Mouse (Mus musculus) heart, embryonic 10.5 days (tissue): ENCODE measurements at regions not wholly inside any gene's neighbourhood (a gene's known extent, or its start where the extent isn't known, plus 50 kb on each side); places are given as distances from the start of the nearest gene placed in this dataset.

Experiments
- DNase-seq: peaks from one replicate; pipeline ENCODE4 v3.0.0-alpha.2; 2017; ENCODE audit warnings: low spot score
- H3K27ac ChIP-seq: fragments of 300-500 bp; sonication (generic); 2 replicates; pipeline ENCODE4 v1.5.1; 2016; ENCODE audit warnings: mild to moderate bottlenecking
- H3K27me3 ChIP-seq: fragments of 300-500 bp; sonication (generic); 2 replicates; pipeline ENCODE4 v1.6.1; 2016; ENCODE audit warnings: mild to moderate bottlenecking; ENCODE audit not compliant: poor library complexity, insufficient read depth, severe bottlenecking
- H3K36me3 ChIP-seq: fragments of 300-500 bp; sonication (generic); 2 replicates; pipeline ENCODE4 v1.6.1; 2016; ENCODE audit warnings: mild to moderate bottlenecking, moderate library complexity
- H3K4me1 ChIP-seq: fragments of 300-500 bp; sonication (generic); 2 replicates; pipeline ENCODE4 v1.6.1; 2016; ENCODE audit warnings: mild to moderate bottlenecking
- H3K4me3 ChIP-seq: fragments of 300-500 bp; sonication (generic); 2 replicates; pipeline ENCODE4 v1.5.1; 2016; ENCODE audit warnings: mild to moderate bottlenecking, moderate library complexity
- H3K9me3 ChIP-seq: fragments of 300-500 bp; sonication (generic); 2 replicates; pipeline ENCODE4 v1.6.1; 2016; ENCODE audit warnings: mild to moderate bottlenecking, moderate library complexity
- WGBS: fragments of 180-500 bp; shearing (Covaris S2); methylation state at CpG from one replicate; pipeline ENCODE4 v1.1.7; 2016; 5-methylcytosine and 5-hydroxymethylcytosine counted together

DNA sequence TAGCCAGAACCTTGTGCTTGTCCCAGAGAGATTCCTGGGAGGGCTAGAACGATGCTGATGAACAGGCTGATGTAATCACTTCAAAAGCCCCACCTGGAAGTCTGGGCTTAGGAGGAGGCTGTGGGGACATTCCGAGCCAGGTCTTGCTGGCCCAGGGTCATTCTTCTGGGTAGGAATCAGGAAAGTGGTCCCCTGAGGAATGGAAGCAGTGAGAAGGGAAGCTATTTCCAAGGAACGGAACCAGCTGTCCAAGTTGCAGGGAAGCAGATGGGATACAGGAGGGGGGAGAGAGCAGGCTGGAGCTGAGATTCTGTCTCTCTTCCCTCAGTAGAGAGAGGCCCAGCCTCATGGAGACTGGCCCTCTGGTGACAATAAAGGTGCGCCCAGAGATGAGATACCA lies 243.9 kb downstream of the Tcf7l2 start:
- Histone ChIP-seq H3K9me3 (no peaks in the 10 kb centered on the region), H3K36me3 (no peaks in the 10 kb centered on the region), H3K4me3 (no peak overlapping the region), H3K27ac (no peak overlapping the region), H3K27me3 (no peaks in the 10 kb centered on the region), H3K4me1 (no peaks in the 10 kb centered on the region)
- DNase-seq = no peak
- 75% methylated on average over 4 of the region's 4 CpGs for WGBS

DNA sequence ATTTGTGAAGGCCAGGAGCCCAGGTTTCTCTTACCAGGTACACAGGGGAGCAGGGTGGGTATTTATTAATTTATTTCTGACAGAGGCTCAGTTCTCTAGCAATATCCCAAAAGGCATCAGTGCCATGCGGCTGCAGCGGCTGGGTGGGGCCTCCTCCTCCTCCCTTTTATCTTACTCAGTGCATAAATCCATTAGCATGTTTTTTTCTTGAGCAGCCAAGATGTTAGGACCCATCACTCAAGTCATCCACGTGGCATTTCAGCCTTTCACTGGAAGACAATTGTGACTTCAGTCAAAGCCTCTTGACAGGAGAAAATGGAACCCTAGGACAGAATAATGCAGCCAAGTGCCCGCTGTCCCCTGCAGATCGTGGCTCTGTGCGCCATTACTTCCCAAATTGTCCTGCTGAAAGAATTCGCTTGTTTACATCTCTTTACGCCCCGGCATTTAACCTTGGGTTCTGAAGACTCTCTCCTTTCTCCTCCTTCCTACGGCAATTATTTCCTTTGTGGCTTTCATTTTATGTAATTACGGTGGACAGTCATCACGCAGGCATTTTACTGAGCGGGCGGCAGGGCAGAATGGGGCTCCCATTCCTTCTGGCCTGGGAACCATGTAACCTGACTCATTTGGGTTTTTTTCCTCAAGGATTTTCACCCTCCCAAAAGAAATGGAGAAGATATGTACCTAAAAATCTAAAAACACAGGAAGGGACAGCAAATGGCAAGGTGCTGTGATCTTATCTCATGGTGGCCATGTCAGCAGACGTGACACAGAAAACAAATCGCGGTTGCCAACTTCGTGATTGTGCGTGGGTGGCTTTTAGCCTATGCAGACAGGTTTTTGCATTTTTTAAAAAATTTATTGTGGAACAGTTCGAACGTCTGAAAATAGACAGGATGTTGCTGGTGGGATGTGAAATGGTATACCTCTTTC lies 250.4 kb downstream of the Tcf7l2 start:
- no peak for DNase-seq
- 81% methylated on average over 21 of the region's 21 CpGs for WGBS
- Histone ChIP-seq H3K36me3 (no peaks in the 10 kb centered on the region), H3K27me3 (no peaks in the 10 kb centered on the region), H3K9me3 (no peaks in the 10 kb centered on the region), H3K4me3 (no peak overlapping the region), H3K4me1 (no peaks in the 10 kb centered on the region), H3K27ac (no peak overlapping the region)

DNA sequence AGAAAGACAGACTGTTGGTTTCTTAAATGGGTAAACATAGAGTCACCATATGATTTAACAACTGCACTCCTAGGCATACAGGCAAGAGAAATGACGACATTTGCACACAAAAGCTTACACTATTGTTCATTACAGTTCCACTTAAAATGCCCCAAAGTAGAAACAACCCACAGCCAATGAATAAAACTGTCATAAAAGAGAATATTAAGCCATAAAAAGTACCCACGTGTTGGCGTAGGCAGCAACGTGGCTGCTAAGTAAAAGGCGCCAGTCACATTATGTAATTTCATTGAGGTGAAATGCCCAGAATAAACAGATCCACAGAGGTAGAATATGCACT lies 251.1 kb downstream of the Tcf7l2 start:
- WGBS = 89% methylated on average over 5 of the region's 5 CpGs
- H3K27ac ChIP-seq = no peak overlapping the region
- no peak overlapping the region for H3K4me3 ChIP-seq
- no peaks in the 10 kb centered on the region for H3K4me1 ChIP-seq
- H3K9me3 ChIP-seq = no peaks in the 10 kb centered on the region
- no peak for DNase-seq
- H3K27me3 ChIP-seq = no peaks in the 10 kb centered on the region
- H3K36me3 ChIP-seq = no peaks in the 10 kb centered on the region

DNA sequence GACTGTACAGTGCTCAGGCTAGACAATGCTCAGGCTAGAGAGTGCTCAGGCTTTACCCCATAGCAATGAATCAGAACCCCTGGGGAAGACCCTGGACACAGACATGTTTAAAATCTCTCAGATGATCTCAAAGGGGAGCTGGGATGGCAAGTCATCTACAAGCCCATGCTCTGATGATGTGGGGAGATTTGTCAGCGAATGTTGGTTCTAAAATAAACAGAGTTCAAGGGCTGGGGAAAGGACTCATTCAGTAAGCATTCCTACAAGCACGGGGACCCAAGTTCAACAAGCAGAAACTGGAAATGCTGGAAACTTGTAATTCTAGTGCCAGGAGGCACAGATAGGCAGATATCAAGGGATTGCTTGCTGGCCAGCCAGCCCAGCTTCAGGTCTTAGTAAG lies 254.1 kb downstream of the Tcf7l2 start:
- H3K36me3 ChIP-seq = no peaks in the 10 kb centered on the region
- no peaks in the 10 kb centered on the region for H3K4me1 ChIP-seq
- H3K27ac ChIP-seq = no peak overlapping the region
- H3K27me3 ChIP-seq = no peaks in the 10 kb centered on the region
- WGBS = 72% methylated on average over 2 of the region's 2 CpGs
- no peak overlapping the region for H3K4me3 ChIP-seq
- no peak for DNase-seq
- H3K9me3 ChIP-seq = no peaks in the 10 kb centered on the region

DNA sequence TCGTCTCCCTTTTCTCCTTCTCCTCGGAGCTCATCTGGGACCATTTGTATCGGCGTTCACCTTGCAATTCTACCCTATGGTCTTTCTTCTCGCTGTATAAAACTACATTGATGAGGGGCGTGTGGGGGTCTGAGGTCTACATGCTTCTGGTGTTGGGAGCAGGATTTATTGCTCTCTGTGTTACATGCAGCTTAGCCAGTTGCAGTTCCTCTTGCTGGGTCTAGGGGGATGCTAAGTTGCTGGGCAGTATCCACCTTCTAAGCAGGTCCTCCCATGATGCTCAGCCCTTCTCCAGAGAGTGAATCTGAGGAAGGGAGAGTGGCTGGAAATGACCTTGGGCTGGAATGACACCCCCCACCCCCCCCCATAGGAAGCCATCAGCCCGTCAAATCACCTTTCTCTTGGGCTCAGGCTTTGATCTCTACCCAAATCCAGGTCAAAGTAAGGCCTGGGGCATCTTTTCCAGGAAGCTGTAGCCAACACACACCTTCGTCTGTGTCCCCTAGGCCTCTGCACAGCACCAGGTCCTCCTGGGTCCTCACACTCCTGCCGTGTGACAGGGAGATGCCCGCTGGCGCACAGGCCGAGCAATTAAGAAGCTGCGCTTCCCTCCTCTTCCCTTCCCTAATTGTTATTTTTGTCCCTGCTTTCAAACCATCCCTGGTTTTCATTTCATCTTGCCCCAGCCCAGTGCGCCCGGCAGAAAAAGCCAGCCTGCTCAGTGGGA lies 257.0 kb downstream of the Tcf7l2 start:
- no peak overlapping the region for H3K27ac ChIP-seq
- 81% methylated on average over 15 of the region's 15 CpGs for WGBS
- H3K27me3 ChIP-seq = peaks cover 3% of the 10 kb centered on the region; the same call in 1 of the 2 replicates

DNA sequence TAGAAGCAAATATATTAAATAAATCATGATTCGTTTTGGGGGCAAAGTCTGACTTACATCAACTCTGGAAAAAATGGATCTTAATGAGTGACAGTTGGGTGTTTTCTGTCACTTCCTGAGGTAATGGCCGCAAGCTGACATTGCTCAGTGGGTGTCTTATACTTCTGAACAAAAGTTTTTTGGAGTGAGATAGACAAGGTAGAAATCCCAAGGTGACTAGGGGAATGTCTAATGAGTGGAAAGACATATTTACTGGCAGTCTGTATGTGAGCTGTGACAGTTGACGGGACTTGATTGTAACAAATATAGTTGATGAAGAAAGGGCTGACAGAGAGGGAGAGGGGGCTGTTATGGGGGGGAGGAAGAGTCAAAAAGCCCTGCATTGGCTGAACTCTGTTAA lies 257.8 kb downstream of the Tcf7l2 start:
- Histone ChIP-seq H3K9me3 (no peaks in the 10 kb centered on the region), H3K4me3 (no peak overlapping the region), H3K4me1 (no peaks in the 10 kb centered on the region), H3K36me3 (no peaks in the 10 kb centered on the region), H3K27ac (no peak overlapping the region), H3K27me3 (peaks cover 3% of the 10 kb centered on the region; the same call in 1 of the 2 replicates)
- no peak for DNase-seq
- WGBS = 72% methylated on average over 3 of the region's 3 CpGs

More for the DNA sequence above, 257.0 kb downstream of the Tcf7l2 start:
- Histone ChIP-seq H3K36me3 (no peaks in the 10 kb centered on the region), H3K4me3 (no peak overlapping the region), H3K9me3 (no peaks in the 10 kb centered on the region), H3K4me1 (no peaks in the 10 kb centered on the region)
- no peak for DNase-seq

DNA sequence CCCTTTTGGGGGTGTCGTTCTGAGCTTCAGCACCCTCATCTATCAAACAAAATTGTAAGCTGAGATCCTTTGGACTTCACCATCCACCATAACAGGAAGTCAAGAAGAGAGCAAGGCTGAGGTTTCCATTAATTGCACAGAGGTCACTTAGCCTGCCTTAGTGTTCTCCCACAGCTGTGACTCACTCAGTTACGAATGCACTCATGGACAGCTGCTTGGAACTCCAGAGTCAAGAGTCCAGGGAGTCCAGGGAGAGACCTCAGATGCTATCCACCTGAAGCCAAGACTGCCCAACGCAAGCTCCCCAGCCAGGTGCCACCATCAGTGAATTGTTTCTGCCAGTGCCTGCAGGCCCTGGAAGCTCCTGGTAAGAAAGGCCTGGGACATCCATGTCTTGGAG lies 259.8 kb downstream of the Tcf7l2 start:
- Histone ChIP-seq H3K27me3 (peaks cover 3% of the 10 kb centered on the region; the same call in 1 of the 2 replicates), H3K27ac (no peak overlapping the region), H3K9me3 (no peaks in the 10 kb centered on the region), H3K4me3 (no peak overlapping the region), H3K4me1 (0 out of 2 replicates have a peak, but pooled peaks cover 5% of the 10 kb centered on the region), H3K36me3 (no peaks in the 10 kb centered on the region)
- 69% methylated on average over 3 of the region's 3 CpGs for WGBS
- no peak for DNase-seq

DNA sequence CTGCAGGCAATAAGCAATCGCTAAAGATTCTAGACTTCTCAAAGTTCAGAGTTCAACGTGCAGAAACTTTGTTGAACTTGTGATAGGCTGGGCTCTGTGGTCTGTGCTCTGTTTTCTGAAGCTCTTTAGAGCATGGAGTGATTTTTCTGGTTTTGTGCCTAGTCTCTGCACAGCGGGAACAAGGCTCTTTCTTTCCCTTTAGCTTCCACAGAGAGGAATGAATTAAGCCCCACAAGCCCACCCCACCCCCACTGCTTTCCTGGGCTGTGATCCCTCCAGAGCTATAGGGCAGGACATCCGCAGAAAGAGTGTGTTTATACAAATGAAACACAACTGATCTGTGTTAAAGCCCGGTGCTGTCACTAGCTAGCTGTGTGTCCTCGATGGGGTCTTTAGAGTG lies 264.3 kb downstream of the Tcf7l2 start:
- H3K4me3 ChIP-seq = no peak overlapping the region
- no peak overlapping the region for H3K27ac ChIP-seq
- H3K27me3 ChIP-seq = peaks cover 3% of the 10 kb centered on the region; the same call in 1 of the 2 replicates
- no peaks in the 10 kb centered on the region for H3K9me3 ChIP-seq
- DNase-seq = no peak
- 50% methylated on average over 6 of the region's 6 CpGs for WGBS
- H3K4me1 ChIP-seq = 0 out of 2 replicates have a peak, but pooled peaks cover 7% of the 10 kb centered on the region
- H3K36me3 ChIP-seq = no peaks in the 10 kb centered on the region

DNA sequence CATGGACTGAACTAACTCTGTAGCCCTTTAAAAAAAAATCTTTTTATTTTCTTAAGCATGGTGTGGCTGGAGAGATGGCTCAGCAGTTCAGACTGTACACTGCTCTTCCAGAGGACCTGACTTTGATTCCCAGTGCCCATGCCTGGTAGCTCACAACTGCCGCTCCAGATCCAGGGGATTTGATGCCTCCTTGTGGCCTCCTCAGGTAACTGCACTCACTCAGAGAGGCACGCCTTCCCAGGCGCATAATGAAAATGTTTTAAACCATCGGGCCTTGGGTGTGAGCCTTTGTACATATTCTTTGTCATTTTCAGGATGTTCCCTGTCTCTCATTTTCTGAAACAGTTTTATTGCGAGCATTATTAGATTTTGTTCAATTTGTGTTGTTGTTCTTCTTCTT lies 265.8 kb downstream of the Tcf7l2 start:
- WGBS = 94% methylated on average over 5 of the region's 5 CpGs
- no peak overlapping the region for H3K27ac ChIP-seq

DNA sequence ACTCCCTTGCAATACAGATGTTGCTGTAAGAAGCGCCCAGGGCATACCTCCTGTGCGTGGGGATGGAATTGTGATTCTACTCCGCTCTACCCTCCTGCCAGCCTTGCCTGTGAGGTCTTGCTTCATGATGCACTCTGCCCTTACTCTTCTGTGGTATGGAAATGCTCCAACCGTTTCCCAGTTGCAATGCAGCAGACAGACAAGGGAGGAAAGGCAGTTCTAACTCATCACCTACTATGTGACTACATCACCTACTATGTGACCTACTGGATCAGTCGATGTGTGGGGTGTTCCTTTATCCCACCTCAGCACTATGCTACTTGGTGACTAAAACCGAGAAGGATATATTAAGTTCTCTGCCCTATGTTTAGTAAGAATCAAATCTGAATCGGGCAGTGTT lies 269.1 kb downstream of the Tcf7l2 start:
- 83% methylated on average over 7 of the region's 7 CpGs for WGBS
- no peak overlapping the region for H3K4me3 ChIP-seq
- DNase-seq = no peak

More for the DNA sequence above, 265.8 kb downstream of the Tcf7l2 start:
- H3K4me1 ChIP-seq = 0 out of 2 replicates have a peak, but pooled peaks cover 7% of the 10 kb centered on the region
- H3K27me3 ChIP-seq = peaks cover under 1% of the 10 kb centered on the region; the same call in 1 of the 2 replicates
- no peak for DNase-seq
- no peaks in the 10 kb centered on the region for H3K9me3 ChIP-seq
- H3K4me3 ChIP-seq = no peak overlapping the region
- no peaks in the 10 kb centered on the region for H3K36me3 ChIP-seq

DNA sequence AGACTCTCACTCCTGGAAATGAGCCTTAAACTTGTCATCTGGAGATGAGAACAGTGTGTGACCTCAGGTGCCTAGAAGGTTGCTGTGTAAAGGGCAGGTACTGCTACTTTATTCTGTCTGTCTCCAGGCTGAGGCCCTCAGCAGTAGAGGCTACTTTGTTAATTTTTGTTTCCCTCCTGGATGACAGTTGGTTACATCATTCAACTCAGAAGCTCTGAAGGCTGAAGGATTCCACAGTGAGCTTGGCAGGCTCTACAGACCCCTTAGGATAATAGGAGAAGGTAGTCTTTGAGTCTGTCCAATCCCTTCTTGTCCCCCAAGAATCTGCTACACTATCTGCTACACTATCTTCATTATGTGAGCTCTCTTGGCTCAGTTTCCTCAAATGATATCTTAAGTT lies 269.7 kb downstream of the Tcf7l2 start:
- Histone ChIP-seq H3K27me3 (0 out of 2 replicates have a peak, but pooled peaks cover 11% of the 10 kb centered on the region), H3K4me3 (no peak overlapping the region), H3K4me1 (0 out of 2 replicates have a peak, but pooled peaks cover 2% of the 10 kb centered on the region), H3K9me3 (no peaks in the 10 kb centered on the region), H3K27ac (no peak overlapping the region), H3K36me3 (no peaks in the 10 kb centered on the region)
- DNase-seq = no peak

More for the DNA sequence above, 269.1 kb downstream of the Tcf7l2 start:
- Histone ChIP-seq H3K36me3 (no peaks in the 10 kb centered on the region), H3K27ac (no peak overlapping the region), H3K27me3 (0 out of 2 replicates have a peak, but pooled peaks cover 11% of the 10 kb centered on the region), H3K4me1 (0 out of 2 replicates have a peak, but pooled peaks cover 6% of the 10 kb centered on the region), H3K9me3 (no peaks in the 10 kb centered on the region)

DNA sequence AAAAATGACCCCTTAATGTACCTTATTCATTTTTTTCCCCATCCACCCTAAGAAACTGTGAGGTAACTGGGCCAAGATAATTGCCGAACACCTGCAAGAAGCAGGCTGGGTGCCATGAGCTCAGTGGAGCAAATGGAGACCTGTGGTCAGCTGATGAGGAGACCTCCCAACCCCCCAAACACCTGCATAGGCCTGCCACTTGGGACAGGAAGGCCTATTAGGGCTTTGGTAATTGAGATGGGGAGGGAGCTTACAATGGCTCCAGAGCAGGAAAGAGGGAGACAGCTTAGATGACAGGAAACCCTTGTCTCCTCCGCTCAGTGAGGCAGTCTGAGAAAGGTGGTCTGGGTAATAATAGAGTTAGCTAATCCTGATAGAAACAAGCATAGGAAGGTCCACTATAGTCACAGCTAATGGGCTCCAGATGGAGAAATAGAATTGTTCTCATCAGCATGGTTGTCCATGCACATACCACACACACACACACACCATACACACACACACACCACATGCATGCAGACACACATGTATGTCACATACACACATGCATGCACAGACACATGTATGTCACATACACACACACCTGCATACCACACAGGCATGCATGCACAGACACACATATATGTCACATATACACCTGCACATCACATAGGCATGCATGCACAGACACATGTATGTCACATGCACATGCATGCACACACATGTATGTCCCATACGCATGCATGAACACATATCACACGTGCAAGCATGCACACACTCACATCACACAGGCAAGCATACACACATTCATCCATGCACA lies 270.2 kb upstream of the Habp2 start:
- Histone ChIP-seq H3K4me3 (no peak overlapping the region), H3K27ac (no peak overlapping the region), H3K4me1 (no peaks in the 10 kb centered on the region), H3K36me3 (no peaks in the 10 kb centered on the region), H3K27me3 (peaks cover 15% of the 10 kb centered on the region; the same call in 1 of the 2 replicates), H3K9me3 (no peaks in the 10 kb centered on the region)
- no peak for DNase-seq
- 83% methylated on average over 4 of the region's 4 CpGs for WGBS
